Comparison of ENCODE assay signal across 8 mouse cellular contexts in the genomic region with DNA sequence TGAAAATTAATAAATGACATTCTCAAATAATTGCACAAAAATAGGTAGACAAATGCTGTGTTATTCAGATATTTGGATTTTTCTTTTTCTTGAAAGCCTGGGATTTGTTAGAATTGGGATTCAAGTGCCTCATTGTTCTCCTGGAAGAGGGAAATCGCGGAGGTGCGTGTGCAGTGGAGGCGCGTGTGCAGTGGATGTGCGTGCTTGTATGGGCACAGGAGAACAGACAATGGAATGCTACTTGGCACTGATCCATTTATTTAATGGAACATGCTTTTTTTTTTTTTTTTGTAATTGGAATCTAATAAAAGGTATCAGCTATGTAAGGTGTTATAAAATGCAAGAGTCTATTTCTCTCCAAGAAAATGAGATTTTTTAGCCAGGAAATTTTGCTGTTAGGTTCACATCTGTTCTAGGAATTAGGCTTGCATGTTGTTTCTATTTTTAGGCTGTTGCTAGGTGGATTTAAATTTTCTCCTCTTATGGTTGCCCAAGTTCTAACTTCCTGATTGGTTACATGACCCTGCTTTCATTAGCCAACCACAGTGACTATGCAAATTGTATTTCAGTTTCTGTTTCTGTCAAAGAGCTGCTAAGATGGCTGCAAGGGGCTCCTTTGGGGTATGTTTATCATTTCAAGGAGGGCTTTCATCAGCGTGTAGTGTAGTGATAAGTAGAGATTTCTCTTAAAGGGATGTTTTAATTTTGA. TPM values are rescaled to one million over a fixed set of nuclear protein-coding genes. Genes with fewer than 3 reads are reported as not detected.
DNase-seq lines count a peak whose midpoint lies in the region; ATAC-seq and TF ChIP-seq lines count a peak whose summit lies in the region.

No protein-coding gene starts in this region.

- DNase-seq in gastrocnemius, adult 2 months, result no peak
- no peak for DNase-seq in gastrocnemius, postnatal 36 days
- DNase-seq in ES-CJ7 (ENCODE audit: low read depth, low spot score), result peak; percentile 82
- DNase-seq in kidney, postnatal 36 days, result peak; percentile 26 to 30
- DNase-seq in right cerebral cortex, postnatal 25 days, result no peak
- no peak for DNase-seq in urinary bladder, postnatal 25 days (ENCODE audit: low spot score)

- peak; percentile 74 for ATAC-seq in erythroid progenitor cell, adult 5-6 weeks (replicated peaks; ENCODE audit: low FRiP score, poor library complexity, severe bottlenecking)
- peak; percentile 62 for ATAC-seq in monocyte, adult 5-6 weeks (replicated peaks; ENCODE audit: insufficient number of reproducible peaks, low FRiP score, low TSS enrichment, poor library complexity, severe bottlenecking)

- peak overlapping the region; percentile 63 for H3K4me3 ChIP-seq in gastrocnemius, adult 2 months

- H3K27ac ChIP-seq in gastrocnemius, adult 2 months, result peak overlapping the region; percentile 68

- intact Hi-C loops in gastrocnemius, adult 2 months (cut with DNase I), result no loop called here
- intact Hi-C loops in gastrocnemius, postnatal 36 days (cut with DNase I), result no loop called here

- no peak for TF ChIP-seq CTCF in gastrocnemius, adult 2 months (IDR thresholded peaks at IDR 0.05)

RNA-seq across cellular contexts. Expression of gene Atf7ip, which starts 44.8 kb away (rescaled TPM):
- 10 to 100 TPM; 43.4 to 46.9 TPM for total RNA-seq in gastrocnemius, adult 2 months (2021)
- 10 to 100 TPM; 31.6 to 41.6 TPM for total RNA-seq in gastrocnemius, postnatal 36 days (2021)
- 260 and 305 TPM in 2 replicates for total RNA-seq in erythroid progenitor cell, adult 5-6 weeks (2015; ENCODE audit: low replicate concordance)
- total RNA-seq in erythroid progenitor cell, adult 5-6 weeks (2017; ENCODE audit: low replicate concordance), result 311 and 332 TPM in 2 replicates
- total RNA-seq in monocyte, adult 5-6 weeks (2017), result 53.5 to 127 TPM (median 61.9 TPM) in 3 replicates

Comparison
In these comparisons a context has a peak if more than half of its experiments do, and no peak if none do; other contexts are left out.
1. DNase-seq: peak in ES-CJ7 (single experiment) and kidney, postnatal 36 days (2 of 2); none in gastrocnemius, adult 2 months (single experiment), gastrocnemius, postnatal 36 days (0 of 2), right cerebral cortex, postnatal 25 days (single experiment) and urinary bladder, postnatal 25 days (single experiment).